Mouse (Mus musculus): Measurements from ENCODE around the gene Slc6a12.

Slc6a12 gene

DNA sequence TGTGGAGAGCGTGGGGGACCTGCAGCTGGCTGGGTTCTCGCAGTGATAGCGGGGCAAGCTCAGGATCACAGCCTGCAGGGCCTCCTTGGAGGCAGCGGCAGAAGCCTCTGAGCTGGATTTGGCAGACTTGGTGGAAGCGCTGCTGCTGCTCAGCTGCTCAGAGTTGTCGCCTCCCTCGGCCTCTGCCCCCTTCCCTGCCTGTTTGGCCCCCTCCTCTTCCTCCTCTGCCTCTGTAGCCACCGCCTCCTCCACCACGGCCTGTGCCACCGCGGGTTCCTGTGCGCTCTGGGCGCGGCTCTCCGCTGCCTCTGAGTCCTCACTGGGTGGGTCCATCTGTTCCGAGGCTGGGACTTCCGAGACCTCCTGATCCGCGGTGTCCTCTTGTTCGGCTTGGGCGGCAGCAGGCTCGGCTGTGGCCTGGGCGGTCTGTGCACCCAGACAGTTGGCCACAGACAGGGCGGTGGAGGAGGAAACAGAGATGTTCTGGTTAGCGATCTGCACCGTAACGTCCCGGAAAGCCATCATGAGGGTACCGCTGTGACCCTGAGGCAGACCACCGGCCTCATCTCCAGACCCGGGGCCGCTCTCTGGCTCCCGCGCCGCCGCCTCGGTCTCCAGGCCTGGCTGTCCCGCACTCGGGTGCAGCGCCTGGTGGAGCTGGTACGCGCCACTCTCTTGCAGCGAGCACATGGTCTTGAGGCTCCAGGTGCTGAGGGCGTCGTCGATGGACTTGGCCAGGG, 69.9 kb downstream of the Slc6a12 start:
- DNase-seq (ENCODE audit: low spot score) = no peak

All from urinary bladder, postnatal 25 days (tissue).